Mouse (Mus musculus): ENCODE data around the gene Cenpt. TPM values are rescaled to one million over a fixed set of nuclear protein-coding genes. Genes with fewer than 3 reads are reported as not detected.

Cenpt gene
- 10 to 100 TPM; 17.6 to 17.7 TPM for total RNA-seq (2021)
- long read RNA-seq, experiment 1, transcript Cenpt-201 (13 exons, 1,814 nt), result major isoform, 17 of 25 reads
- long read RNA-seq, experiment 1, partial matches to known transcripts, result 0 of 25 reads
- long read RNA-seq, experiment 1, other reads (novel, unspliced or antisense), result 8 of 25 reads
- long read RNA-seq, experiment 2, transcript Cenpt-201 (13 exons, 1,814 nt), result major isoform, 11 of 31 reads
- long read RNA-seq, experiment 2, partial matches to known transcripts, result 3 of 31 reads
- long read RNA-seq, experiment 2, other reads (novel, unspliced or antisense), result 17 of 31 reads

DNA sequence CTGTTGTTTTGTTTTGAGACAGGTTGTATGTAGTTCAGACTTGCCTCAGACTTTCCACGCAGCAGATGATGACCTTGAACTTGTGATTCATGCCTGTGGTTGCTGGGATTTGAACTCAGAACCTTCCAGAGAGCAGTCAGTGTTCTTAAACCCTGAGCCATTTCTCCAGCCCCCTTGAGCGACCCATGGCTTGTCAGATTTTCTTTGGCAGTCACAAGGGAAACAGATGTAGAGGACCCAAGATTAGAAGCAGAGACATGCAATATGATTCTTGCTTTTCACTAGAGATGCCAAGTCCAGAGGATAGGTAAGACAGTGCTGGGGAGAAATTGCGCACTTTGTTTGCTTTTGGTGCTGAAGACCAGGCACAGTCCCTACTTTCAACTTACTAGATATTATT, at the start of gene Cenpt:
Cenpt (minus strand) TSS at position 101 of the 400 bp plus-strand sequence.
- intact Hi-C loops (cut with DNase I), result no loop called here
- DNase-seq (ENCODE audit: low spot score in 2 of 2), result no peak

GRCm38 (mm10) chr8:105900941-105901616, 48.0 kb upstream of the Cenpt start:
- intact Hi-C loops (cut with DNase I), result no loop called here

DNA sequence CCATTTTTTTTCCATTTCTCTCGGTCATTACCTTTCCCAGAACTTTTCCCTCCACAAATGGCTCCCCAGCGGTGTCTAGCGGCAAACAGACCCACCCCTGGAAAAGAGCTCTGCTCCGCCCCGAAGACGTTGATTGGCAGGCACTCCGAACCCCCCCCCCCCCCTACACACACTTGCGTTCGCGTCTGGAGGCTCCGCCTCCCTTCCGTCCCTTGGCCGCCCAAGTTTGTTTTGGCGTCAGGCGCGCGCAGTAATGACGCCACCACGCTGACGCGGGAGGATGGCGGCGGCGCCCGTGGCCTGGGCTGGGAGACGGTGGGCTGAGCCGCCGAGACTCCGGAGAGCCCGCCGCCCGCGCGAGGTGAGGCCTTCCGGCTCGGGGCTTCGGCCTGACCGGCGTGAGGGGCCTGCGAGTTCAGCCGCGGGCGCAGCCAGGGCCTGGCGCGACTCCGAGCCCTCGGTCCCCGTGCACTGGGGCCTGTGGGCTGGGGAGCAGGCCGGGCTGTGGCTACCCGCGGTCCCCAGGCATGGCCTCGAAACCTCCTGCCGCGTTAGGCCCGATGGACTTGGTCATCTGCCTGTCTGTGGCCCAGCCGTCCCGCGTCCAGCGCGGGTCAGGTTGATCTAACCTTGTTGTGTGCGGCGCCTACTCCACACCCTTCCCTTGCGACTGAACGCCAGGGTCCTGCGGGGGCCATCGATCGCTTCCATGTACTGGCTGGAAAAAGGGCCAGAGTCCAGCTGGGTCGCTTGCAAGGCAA, 47.3 kb upstream of the Cenpt start, which contains the start of gene Pskh1:
Pskh1 (plus strand) TSS at position 262 of the 761 bp plus-strand sequence.
- DNase-seq (ENCODE audit: low spot score in 2 of 2), result peak; percentile 87 to 93
- intact Hi-C loops (cut with DNase I), result no loop called here

More at GRCm38 (mm10) chr8:105900941-105901616, 48.0 kb upstream of the Cenpt start:
- no peak for DNase-seq (ENCODE audit: low spot score in 2 of 2)

- intact Hi-C loops (cut with DNase I), result no loop called here
- DNase-seq (ENCODE audit: low spot score in 2 of 2), result no peak
These were observed 44.9 kb upstream of the Cenpt start for GRCm38 (mm10) chr8:105897801-105898480.

DNA sequence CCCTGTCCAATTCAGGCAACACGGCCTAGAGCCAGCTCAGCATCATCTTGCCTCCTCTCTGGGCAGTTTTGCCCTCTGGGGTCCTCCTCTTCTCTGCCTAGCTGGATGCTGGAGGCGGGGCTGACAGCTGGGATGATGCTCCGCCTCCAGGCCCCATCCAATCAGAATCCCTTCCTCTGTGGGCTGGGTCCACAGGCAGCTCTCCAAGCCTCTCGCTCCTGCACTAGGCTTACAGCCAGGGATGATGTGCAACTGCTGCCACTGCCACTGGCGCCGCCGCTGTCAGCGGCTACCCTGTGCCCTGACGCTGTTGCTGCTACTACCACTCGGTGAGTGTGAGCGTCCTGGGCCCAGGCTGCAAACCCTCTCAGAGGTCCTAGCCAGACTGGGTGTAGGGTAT, 40.3 kb upstream of the Cenpt start, which contains the start of gene Nrn1l:
Nrn1l (plus strand) TSS at position 229 of the 400 bp plus-strand sequence.
- DNase-seq (ENCODE audit: low spot score in 2 of 2), result peak; percentile 81 to 90
- intact Hi-C loops (cut with DNase I), result loop anchor here (5.0 kb wide), 1 partner anchor 39 kb away; the partner anchor contains the start of gene Ctrl

DNA sequence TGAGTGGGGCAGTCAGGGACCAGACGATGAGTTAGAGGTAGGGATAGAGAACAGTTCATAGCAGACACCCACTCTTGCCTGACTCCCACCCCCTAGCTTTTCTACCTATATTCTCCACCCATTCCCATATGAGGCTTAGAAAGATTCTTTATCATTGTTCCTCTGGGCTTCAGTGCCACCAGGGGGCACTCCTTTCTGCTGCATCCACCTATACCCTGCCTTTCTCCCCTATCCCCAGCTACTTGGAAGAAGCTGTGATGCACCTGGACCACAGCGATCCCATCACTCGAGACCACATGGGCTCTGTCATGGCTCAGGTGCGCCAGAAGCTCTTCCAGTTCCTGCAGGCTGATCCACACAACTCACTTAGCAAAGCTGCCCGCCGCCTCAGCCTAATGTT, 39.4 kb upstream of the Cenpt start:
- DNase-seq (ENCODE audit: low spot score in 2 of 2), result peak; percentile 55 to 60
- intact Hi-C loops (cut with DNase I), result loop anchor here (5.0 kb wide), 1 partner anchor 40 kb away; the partner anchor contains the start of gene Ctrl

GRCm38 (mm10) chr8:105890870-105891269, 37.8 kb upstream of the Cenpt start:
- DNase-seq (ENCODE audit: low spot score in 2 of 2), result peak; percentile 53 to 74
- intact Hi-C loops (cut with DNase I), result loop anchor here (5.0 kb wide), 1 partner anchor 41 kb away; the partner anchor contains the start of gene Ctrl

DNA sequence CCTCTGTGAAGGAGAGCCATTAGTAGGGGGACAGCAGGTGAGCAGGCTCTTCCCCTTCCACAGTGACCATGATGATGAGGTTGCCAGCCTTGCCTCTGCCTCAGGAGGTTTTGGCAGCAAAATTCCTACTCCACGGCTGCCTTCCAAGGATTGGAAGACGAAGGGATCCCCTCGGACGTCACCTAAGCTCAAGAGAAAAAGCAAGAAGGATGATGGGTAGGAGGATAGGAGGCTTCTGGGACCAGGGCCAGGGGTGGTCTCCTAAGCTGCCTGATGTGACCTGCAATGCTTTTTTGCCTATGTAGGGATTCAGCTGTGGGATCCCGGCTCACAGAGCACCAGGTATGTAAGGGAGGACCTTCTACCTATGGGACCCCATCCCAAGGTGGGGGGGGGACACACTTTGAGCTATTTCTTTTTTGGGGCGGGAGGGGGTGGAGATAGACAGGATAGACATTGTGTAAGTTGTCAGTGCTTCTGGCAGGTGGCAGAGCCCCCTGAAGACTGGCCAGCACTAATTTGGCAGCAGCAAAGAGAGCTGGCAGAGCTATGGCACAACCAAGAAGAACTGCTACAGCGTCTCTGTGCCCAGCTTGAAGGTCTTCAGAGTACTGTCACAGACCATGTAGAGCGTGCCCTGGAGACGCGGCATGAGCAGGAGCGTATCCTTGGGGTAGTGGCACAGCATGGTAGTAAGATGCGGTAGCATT, 36.8 kb upstream of the Cenpt start:
- intact Hi-C loops (cut with DNase I), result loop anchor here (5.0 kb wide), 1 partner anchor 42 kb away; the partner anchor contains the start of gene Ctrl
- no peak for DNase-seq (ENCODE audit: low spot score in 2 of 2)

- DNase-seq (ENCODE audit: low spot score in 2 of 2), result peak; percentile 79 to 90
- intact Hi-C loops (cut with DNase I), result no loop called here
These were observed 27.9 kb upstream of the Cenpt start, which contains the start of gene Edc4 for GRCm38 (mm10) chr8:105880754-105881520. Gene Edc4, plus strand, starts transcription at chr8:105880881.

- intact Hi-C loops (cut with DNase I), result no loop called here
- peak in 1 of 2 experiments; percentile 64 for DNase-seq (ENCODE audit: low spot score in 2 of 2)
These were observed 21.2 kb upstream of the Cenpt start for GRCm38 (mm10) chr8:105874301-105874700.

DNA sequence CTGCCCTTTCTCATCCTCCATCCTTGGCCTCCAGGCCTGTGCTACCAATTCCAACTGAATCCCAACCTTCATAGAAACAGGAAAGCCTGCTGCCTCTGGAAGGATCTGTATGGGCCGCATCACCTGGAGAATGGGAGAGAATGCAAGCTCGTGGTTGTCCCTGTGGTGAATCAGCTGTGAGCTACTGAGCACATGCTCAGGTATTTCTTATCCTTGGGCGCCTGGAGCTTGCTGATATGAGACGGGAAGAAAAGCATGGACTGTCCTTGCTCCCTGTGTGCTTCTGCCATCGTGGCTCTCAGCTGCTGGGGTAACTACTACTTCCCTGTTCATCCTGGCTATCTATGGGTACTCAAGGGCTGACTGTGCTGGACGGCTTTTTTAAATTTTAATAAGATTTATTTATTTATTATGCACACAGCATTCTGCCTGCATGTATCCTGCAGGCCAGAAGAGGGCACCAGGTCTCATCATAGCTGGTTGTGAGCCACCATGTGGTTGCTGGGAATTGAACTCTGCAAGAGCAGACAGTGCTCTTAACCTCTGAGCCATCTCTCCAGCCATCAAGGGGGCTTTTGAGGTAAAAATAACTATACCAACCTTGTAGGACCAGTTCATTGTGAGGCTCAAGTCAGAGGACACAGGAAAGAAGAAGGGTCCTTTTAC, 13.4 kb upstream of the Cenpt start:
- no peak for DNase-seq (ENCODE audit: low spot score in 2 of 2)
- intact Hi-C loops (cut with DNase I), result no loop called here

DNA sequence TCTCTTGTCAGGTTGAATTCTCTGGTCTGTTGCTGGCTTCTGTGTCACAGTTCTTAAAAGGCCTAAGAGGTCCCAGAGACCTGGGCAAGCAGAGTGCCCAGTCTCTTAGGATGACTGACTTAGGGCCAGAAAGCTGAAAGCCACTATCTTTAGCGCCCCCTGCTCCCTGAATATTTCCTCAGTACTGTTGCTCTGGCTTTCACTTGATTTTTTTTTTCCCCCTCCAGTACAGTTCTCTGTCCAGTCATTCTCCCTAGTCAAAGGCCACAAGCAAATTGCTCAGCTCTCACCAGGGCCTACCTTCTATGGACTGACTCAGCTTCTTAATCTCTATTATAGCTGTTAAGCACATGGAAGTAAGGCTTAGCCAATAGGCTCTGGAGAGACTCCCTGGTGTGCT, 8.9 kb upstream of the Cenpt start:
- peak in 1 of 2 experiments; percentile 21 for DNase-seq (ENCODE audit: low spot score in 2 of 2)
- intact Hi-C loops (cut with DNase I), result no loop called here

GRCm38 (mm10) chr8:105860143-105860981, 7.3 kb upstream of the Cenpt start, which contains the start of gene Nutf2:
Gene Nutf2, plus strand, starts transcription at chr8:105860580.
- intact Hi-C loops (cut with DNase I), result no loop called here
- peak; percentile 94 to 97 for DNase-seq (ENCODE audit: low spot score in 2 of 2)

- DNase-seq (ENCODE audit: low spot score in 2 of 2), result no peak
- intact Hi-C loops (cut with DNase I), result no loop called here
These were observed 6.2 kb upstream of the Cenpt start for GRCm38 (mm10) chr8:105859314-105859713.

DNA sequence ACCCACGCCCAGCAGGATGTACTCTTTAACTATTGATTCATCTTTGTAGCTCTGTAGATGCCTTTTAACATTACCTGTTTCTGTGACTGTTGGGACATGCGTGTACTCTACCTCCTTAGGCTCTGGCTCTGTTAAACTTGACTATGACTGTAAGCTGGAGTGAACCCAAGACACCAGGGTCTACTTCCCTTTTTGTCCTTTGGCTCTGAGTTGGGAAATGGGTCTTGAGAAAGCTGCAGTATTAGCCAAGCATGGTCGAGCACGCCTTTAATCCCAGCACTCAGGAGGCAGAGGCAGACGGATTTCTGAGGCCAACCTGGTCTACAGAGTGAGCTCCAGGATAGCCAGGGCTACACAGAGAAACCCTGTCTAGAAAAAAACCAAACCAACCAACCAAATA, 5.4 kb upstream of the Cenpt start:
- intact Hi-C loops (cut with DNase I), result no loop called here
- DNase-seq (ENCODE audit: low spot score in 2 of 2), result no peak

- intact Hi-C loops (cut with DNase I), result no loop called here
- no peak for DNase-seq (ENCODE audit: low spot score in 2 of 2)
These were observed 3.2 kb upstream of the Cenpt start for GRCm38 (mm10) chr8:105856168-105856835.
